Mouse (Mus musculus): ENCODE results near the gene Asb18.

Gene Asb18

DNA sequence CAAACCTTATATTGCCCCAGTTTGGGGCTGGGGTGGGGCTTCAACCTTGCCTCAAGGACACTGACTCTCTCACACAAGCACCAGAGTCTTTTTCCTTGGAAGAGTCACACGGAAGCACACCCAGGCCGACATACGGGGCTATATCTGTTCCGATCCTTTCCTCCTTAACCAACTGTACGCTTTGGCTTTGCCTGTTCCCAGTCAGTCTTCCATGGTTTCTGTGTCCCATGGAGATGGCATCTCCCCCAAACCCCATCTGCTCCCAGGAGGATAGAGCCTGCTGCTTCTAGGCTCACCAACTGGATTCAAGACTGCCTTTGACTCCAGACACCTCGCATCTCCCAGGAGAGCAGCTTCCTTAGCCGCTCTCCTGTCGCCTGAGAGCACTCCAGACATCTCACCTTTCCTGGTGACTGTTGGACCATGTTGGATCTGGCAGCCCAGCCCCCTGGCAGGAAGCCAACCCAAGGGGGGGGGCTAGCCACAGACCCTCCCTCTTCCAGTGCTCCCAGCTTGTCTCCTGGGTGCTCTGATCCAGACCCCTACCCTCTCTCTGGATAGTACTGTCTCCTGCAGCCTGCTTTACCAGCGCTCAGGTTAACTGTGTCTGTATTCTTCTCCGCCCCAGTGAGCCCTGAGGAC lies 45.3 kb downstream of the Asb18 start:
- DNase-seq, result no peak

DNA sequence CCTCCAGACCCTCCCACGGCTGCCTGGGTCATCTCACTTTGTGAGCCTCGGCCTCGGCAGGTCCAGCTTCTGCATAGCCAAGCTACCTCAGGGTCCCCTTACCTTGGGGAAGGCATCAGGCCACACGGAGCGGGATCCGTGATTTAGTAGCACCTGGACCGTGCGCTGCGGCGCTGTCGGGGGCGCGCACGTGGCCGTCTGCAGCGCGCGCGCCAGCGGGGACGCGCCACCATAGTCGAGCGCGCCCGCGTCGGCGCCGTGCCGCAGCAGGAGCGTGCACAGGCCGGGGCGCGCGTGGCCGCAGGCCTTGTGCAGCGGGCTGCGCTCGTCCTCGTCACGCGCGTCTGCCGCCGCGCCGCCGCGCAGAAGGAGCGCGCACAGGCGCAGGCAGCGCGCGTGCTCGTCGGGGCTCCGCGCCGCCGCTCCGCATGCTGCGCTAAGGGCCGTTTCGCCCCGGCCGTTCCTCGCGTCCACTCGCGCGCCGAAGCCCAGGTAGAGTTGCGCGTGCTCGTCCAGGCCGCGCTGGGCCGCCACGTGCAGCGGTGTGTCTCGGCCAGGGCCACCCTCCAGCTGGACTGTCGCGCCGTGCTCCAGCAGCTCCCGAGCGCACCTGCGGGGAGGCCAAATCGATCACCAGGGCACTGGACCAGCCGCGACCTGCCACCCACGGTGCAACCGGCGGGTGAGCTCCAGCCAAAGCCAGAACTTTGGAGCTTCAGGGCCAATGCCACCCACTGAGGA lies 46.2 kb downstream of the Asb18 start:
- peak; percentile 14 for DNase-seq

DNA sequence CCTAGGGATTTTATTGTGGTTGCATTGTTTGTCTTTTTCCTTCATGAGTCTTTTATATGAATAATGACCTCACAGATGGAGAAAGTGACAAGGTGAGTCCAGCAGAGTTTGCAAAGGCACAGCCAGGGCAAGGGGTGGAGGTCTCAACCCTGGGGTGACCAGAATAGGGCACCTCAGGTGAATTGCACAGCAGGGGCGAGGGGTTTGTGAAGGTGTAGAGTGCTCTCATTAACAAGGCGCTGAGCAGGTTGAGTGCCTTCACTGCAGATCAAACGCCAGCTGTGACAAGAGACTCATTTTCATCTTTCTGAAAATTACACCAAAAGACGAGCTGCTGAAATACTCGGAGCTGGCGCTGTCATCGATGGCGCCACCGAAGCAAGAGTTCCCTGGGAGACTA lies 46.9 kb downstream of the Asb18 start:
- DNase-seq, result no peak

DNA sequence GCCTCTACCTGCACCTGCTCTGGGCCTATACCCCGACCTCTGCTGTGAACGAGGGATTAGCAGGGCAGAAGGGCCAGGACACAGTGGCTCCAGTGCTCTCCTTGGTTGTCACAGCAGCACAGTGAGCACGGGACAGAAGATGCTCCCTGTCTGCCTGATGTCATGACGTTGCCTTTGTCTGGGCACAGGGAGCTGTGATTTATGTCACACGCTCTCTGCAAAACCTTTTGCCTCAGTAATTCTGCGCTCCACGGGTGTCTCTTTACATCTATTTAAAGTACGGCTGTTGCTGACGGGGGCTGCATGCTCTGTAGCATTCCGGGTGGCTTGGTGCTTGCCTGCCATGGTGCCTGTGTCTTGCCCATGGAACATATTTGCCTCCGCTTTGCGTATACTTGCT lies 50.0 kb downstream of the Asb18 start:
- no peak for DNase-seq

DNA sequence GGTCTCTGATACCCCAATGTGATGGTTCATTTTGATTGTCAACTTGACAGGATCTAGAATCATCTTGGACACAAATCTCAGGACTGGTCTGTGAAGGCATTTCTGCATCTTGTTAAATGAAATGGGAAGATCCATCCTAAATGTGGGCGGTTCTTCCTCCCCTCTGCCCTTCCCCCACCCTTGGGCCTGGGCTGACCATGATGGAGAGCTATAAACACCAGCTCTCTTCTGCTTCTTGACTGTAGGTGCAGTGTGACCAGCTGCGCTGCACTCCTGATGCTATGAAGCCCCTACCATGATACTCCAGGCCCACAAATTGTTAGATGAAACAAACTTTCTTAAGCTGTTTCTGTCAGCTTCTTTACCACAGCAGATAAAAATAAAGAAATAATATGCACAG lies 51.2 kb downstream of the Asb18 start:
- DNase-seq, result no peak

DNA sequence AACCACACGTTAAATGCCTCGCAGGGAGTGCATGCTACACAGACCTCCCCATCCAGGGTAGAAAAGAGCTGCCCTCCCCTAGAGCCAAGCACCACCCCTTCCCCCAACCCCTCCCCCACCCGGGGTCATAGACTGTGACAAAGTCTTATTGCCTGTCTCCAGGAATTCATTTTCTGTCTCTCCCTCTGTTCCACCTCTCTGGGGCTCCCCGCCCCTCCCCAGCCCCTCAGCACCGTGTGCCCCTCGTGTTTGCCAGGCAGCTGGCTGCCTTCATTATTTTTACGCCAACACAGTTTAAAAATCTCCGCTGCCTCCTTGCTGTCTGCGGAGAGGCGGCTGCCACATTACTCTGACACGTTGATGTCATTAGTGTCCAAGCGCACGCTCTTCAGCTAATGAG lies 52.4 kb downstream of the Asb18 start:
- no peak for DNase-seq

DNA sequence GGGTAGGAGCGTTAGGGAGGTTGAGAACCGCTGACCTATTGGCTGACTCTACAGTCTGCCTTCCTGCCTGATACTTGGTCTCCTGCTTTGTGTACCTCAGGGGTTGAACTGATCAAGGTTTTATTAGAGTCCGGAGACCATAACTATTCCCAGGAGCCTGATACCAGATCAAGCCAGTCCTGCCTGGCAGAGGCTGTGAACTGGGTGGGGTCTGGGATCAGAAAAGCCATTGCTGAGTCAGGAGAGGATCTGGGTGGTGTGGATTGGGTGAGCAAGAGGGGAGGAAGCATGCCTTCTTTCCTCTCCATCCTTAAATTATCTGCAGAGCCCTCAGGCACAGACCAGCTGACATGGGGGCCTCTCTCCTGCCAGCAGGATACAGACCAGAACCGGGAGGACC lies 55.1 kb downstream of the Asb18 start:
- no peak for DNase-seq

DNA sequence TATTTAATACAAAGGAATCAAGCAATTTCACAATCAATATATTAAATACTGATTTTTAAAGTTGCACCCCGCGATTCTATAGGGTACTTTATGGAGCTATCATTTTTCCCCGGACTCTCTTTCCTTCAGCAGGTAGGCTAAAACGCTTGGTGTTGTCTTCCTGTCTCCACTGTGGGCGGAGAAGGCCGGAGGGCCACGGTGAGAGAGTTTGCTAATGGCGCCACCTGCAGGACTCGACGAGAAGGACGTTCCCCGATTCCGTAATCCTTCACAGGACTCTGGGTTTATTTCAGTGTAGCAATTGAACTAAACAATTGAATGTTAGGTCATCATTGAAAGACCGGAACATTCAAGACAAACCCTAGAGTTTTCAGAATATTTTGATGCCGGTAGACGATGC lies 71.3 kb downstream of the Asb18 start:
- peak; percentile 80 for DNase-seq

DNA sequence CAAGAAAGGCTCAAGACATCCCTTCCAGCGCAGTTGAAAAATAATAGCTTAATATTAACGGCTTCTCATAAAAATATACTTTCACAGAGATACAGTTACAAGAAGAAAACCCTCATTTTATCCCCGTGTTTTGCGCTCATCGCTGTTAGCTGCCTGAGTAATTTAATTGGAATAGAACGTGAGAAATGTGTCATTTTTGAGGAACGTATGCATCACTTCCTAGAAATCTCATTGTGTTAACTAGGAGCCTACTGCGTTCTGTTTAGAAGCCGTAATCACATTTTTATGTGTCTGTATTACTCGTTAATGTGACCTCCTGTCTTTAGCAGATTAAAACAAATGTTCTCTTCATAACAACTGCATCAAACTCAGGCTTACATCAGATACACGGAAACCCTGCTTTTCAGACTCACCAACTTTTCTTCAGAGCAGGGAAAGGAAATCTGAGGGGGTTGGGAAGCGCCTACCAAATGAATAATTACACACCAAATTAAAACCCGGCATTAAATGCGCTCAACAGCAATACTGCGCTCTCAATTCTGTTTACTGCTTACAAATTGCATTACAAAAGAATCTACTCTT lies 72.0 kb downstream of the Asb18 start:
- DNase-seq, result no peak

DNA sequence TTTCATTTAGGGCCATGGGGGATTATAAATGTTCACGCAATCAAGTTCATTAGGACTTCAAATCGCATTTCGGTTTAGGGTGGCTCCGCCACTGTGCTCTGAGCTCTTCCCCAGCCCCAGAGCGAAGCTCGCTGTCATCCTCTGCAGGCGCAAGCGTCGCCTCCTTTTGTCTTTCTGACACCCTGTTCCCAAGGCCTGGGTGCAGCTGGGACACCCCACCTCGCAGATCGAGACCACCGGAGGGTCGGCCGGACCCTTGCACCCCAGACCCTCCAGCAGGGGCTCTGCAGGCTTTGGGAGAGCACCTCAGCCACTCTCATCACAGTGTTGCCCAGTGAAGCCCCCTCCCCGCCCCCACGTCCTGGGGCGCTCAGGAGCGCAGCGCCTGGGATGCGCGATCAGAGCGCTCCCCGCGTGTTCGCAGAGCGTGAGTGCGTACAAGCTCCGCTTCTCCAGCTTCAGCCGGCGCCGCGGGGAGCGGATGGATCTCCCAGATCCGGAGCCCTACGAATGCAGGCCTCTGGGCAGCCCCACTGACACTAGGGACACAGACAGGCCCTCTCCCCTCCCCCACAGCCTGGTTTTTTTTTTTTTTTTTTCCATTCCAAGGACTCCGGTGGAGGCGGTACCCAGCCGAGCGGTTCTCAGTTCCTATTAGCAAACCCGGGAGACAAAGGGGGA lies 72.6 kb downstream of the Asb18 start:
- no peak for DNase-seq

DNA sequence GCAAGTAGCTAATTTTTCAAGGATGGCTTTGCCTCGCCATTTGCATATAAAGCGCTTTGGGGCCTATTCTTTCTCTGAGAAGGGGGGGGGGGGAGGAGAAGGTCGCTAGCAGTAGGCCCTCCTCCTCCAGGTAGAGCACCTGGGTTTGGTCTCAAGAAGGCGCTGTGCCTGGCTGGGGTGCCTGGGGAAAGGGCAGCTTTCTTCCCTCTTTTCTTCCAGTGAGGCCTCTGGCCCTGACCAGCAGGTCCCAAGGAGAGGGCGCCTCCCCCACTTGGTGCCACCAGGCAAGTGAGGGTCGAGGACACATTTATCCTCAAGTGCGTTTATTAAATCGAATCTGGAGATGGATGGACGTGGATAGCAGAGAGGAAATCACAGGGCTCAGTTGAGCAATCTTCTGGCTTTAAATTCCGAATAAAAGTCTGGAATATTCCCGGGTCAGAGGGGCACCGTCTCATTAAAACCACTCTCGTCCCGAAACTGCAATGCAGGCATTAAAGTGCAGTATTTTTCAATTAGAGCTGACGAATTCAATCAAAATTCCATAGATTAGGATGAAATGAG lies 73.4 kb downstream of the Asb18 start:
- DNase-seq, result no peak

DNA sequence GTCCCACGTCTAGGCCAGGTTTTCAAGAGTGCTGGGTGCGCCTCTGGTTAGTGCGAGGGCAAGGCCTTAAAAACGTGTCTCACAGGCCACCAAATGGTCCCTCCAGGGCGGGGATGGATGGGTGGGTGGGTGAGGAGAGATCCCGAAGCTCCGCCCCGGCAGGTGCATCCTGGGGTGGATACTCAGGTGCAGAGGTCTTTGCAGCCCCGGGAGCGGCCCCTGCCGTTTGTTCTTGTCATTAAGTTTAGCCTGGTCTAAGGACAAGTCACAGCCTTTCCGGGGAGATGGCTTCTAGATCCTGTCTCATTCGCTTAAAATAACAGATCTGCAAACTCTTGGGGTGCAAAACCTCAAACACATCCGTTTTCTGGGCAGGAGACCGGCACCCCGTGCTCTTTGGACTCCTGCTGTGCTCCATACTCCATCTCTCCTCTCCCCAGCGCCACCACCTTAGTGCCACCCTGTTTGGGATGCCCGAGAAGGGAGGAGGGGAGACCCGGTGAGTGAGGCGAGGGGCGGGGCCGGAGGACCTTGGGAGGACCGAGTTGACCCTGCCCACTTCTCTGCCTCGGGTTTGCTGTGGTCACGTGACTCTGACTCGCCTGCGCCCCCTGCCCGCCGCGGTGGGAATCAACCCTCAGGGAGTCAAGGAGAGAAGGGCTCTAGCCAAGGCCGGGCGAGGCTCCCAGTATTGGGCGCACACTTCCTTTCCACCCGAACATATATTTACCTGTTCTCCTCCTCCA lies 74.3 kb downstream of the Asb18 start:
- peak; percentile 80 for DNase-seq

DNA sequence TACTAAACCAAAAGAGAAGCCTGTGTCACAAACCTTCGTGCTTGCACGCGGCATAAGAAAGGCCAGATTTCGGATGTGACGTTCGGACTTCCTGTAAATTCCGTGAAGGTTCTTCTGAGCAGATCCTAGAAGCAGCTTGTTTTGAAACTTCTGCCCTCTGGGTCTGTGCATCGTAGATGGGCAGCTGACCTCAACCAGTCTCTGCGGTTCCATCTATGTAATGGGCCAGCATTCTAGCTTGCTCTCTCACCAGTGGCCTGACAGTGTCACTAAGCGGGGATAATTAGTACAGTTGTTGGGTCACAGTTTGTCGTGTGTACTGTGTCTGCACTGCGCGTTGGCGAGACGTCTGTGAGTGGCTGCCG lies 74.9 kb downstream of the Asb18 start:
- DNase-seq, result no peak

DNA sequence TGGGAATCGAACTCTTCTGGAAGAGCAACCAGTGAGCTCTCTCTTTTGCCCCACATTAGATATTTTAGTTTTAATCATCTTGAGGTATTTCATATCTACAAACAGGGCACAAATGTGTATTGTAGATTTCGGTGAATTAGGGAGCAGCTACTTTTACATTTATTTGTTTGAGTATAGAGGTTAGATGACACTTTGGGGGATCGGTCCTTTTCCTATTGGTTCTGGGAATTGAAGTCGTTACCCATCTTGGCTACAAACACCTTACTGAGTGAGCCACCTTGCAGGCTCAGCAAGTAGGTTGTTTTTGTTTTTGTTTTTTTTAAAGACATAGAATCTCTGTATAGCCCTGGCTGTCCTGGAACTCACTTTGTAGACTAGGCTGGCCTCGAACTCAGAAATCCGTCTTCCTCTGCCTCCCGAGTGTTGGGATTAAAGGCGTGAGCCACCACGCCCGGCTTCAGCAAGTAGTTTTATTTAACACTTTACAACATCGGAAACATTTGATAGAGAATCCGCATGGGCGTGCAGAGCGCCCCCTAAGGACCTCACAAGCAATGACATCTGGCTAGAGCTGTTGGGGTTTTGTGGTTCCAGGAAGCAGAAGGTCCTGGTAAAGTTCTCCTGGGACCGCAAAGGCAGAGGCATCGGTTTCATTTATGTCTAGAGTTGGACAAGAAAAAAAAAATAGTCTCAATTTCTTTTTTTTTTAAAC lies 75.4 kb downstream of the Asb18 start:
- no peak for DNase-seq

DNA sequence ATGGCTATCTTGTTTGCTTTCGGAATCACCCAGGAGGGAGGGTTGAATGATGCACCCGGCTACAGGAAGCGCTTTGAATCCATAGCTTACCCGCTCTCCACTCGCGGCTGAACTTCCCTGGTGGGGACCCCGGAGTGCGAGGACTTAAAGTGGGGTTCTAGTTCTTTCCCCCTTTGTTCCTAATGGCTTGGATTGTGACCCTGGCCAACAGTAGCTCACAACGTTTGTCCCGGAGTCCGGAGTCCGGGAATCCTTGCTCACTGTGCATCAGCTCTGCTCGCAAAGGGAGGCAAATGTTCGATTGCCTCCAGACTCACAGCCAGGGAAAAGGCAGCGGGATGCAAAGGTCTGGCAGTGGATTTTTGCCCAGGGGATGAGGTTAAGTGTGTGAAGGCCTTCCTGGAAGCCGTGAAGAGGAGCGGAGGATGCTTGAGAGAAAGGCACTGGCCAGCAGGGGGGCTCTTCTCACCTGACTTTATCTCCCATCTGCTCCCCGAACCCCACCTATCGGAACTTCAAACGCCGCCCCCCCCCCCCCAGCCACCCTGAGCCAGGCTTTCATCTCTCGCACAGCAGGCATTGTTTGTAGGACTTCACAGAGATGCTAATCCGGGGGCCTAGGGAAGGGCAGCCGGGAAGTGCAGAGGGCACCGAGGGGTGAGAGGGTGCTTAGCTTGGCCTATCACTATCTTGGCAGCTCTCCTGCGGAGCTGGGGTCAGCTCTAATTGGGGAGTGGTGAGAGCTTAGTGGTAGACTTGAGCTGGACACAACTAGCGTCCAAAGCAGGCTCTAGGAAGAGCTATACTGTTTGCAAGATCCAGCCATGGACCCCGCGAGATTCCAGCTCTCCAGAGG lies 78.7 kb downstream of the Asb18 start:
- DNase-seq, result no peak

DNA sequence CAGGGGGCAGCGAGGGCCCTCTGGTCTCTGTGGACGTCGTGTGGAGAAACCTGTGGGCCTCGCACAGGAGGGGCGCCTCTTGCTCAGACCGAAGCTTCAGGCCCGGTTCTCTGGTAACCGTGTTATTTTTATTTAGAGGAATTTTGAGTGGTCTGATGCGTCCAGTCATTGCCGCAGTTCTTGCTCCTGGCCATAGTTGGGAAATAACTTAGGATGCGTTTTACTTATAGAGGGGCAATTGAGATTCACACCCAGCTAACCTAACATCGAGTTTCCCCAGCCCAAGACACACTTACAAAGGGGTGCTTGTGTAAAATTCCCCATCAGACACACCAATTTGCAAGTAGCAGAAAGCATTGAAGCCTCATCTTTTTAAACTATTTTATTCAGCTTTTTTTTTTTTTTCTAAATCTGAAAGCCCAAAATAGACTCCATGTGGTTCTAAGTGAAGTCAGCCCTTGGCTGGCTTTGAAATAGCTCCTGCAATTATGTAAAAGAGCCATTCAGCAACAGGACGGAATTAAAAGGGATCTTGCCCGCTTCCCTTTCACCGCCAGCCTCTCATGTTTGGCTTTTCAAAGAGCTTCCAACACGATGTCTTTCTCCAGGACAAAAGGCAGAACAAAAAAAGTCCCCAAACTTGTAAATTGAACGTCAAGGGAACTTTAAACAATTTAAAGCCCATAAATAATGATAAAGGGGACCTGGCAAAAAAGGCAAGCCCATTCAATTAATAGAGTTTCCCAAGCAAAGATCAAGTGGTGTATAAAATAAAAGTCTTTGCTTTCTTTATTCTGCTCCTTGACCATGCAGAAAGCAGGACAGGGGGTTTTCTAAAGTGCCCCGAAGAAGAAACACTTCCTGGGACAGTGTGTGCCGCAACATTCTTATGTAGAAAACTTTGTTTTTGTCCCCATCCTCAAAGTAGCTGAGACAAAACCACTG lies 79.9 kb downstream of the Asb18 start:
- DNase-seq, result no peak

DNA sequence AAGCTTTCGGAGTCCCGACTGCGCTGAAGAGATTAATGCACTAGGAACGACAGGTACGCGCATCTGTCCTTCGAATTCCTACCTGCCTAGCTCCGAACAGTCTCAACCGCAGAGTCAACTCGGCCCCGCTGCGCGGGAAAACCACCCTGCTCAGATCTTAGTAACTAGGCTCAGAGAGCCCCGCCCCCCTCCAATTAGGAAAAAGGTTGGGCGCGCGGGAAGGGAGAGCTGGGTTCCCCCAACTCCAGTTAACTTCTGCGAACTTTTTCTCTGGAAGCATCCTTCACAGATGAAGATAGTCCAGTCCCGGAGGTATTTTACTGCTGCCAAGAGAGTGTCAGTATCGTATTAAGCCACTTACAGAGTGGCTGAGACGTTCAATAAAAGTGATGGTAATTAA lies 80.7 kb downstream of the Asb18 start:
- no peak for DNase-seq

DNA sequence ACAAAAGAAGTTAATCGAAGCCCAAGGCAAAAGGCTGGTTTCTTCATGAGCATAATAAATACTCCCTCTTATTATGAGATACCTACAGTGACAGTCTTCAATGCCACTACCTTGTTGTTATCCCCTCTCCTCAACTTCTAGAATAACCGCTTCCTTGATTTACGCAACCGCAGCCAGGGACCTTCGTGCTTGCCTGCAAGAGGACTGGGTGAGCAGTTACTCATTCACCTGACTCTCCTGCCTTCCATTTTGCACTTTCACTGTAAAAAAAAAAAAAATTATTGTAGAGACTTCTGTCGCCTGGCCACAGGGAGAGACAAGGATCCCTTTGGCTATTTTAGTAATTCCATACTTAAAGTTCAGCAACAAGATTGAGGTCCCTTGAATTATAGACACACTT lies 81.4 kb downstream of the Asb18 start:
- no peak for DNase-seq

DNA sequence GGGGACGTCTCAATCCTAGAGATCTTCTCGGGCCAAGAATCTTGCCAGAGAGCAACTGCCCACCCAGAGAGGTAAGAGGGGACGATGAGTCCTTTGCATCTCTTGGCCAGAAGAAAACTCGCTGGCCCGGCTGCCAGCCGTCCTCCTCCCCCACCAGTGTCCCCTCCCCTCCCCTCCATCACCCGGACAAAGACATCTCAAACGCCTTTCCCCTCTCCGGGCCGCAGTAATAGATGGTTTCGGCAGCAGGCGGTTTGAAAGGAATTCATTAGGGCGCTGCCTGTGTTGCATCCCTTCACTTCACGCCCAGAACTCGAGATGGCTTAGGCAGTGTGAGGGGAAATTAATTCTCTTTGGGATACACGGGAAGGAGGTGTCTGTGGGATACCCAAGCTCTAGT lies 81.8 kb downstream of the Asb18 start:
- DNase-seq, result no peak

DNA sequence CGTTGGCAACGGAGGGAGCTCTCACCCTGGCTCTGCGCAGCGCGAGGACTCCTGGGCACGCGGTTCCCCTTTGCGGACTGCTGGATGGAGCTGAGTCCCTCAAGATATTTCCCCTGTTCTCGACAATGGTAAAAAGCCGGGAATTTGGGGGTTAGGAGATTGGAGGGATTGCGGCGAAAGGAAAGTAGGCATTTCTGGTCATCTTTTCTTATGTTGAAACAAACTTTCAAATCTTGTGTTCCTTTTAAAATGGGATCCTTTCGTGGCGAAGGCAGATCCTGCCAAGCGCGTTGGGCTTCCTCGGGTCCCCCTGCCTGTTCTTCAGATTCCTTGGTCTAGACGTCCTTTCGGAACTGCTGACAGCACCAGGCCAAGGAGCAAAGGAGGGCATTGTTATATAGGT lies 82.4 kb downstream of the Asb18 start:
- DNase-seq, result no peak
